Mouse (Mus musculus): ENCODE measurements around the gene Pgpep1l.

DNA sequence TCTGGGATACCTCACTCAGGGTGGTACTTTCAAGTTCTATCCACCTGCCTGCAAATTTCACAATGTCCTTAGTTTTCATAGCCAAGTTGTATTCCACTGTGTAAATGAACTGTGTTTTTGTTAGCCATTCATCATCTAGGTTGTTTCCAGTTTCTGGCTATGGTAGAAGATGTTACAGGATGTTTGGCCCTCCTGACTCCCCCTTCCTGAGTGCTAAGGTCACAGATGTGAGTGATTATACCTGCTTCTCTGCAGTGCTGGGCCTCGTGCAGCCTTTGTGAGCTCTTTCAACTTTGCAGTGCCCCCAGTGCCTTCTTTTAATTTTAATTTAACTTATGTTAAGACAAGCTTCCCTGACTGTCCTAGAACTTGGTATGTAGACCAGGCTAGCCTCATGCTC is 27.6 kb upstream of the Pgpep1l start:
- TF ChIP-seq CEBPB (IDR thresholded peaks at IDR 0.05; ENCODE audit: insufficient read depth, poor library complexity, severe bottlenecking): no peak
- no peak for TF ChIP-seq POLR2AphosphoS2 (IDR thresholded peaks at IDR 0.05; ENCODE audit: insufficient read length, low read depth)
- no peak for TF ChIP-seq MAX (IDR thresholded peaks at IDR 0.05; ENCODE audit: low read depth)
- no peak for TF ChIP-seq E2F4 (IDR thresholded peaks at IDR 0.05; ENCODE audit: insufficient read depth)
- no peak for TF ChIP-seq MYOG (IDR thresholded peaks at IDR 0.05; ENCODE audit: control insufficient read depth in 1 of 3, insufficient read depth in 1 of 3, insufficient read length in 2 of 3, low read depth in 2 of 3)
- TF ChIP-seq POLR2A (IDR thresholded peaks at IDR 0.05; ENCODE audit: insufficient read length, low read depth): no peak
- no peak for TF ChIP-seq USF1 (IDR thresholded peaks at IDR 0.05; ENCODE audit: low read depth)
- TF ChIP-seq MYOD1 (IDR thresholded peaks at IDR 0.05; ENCODE audit: control insufficient read depth in 1 of 3, insufficient read length in 2 of 3, low read depth in 2 of 3): no peak
- TF ChIP-seq TCF12 (IDR thresholded peaks at IDR 0.05; ENCODE audit: insufficient read depth, poor library complexity, severe bottlenecking): no peak
- TF ChIP-seq SRF (IDR thresholded peaks at IDR 0.05; ENCODE audit: control insufficient read depth, insufficient read length, low read depth): no peak
